Mouse (Mus musculus) forebrain, embryonic 11.5 days (tissue): Measurements from ENCODE around the gene Hbb-y. TPM values are rescaled to one million over a fixed set of nuclear protein-coding genes. Genes with fewer than 3 reads are reported as not detected.
"Not testable (repeated sequence)": the region's sequence is repeated elsewhere in the genome, so short reads cannot be mapped to it uniquely, and the experiment has no call there.

ENCODE experiments used
- ATAC-seq: fragments of 200-750 bp; cut with Nextera tagmentation; replicated peaks from 2 replicates; pipeline ENCODE4 v1.8.0; 2017; ENCODE audit warnings: moderate TSS enrichment; ENCODE audit not compliant: low FRiP score
- DNase-seq: peaks from one replicate; pipeline ENCODE4 v3.0.0-alpha.2; 2017; ENCODE audit warnings: low spot score
- H3K27ac ChIP-seq: fragments of 300-500 bp; sonication (generic); 2 replicates; pipeline ENCODE4 v1.5.1; 2014; ENCODE audit warnings: low read depth, low read length
- H3K27me3 ChIP-seq: fragments of 300-500 bp; sonication (generic); 2 replicates; pipeline ENCODE4 v1.6.1; 2014; ENCODE audit warnings: mild to moderate bottlenecking, low read length, mixed read lengths; ENCODE audit not compliant: control insufficient read depth, insufficient read depth
- H3K36me3 ChIP-seq: fragments of 300-500 bp; sonication (generic); 2 replicates; pipeline ENCODE4 v1.6.1; 2014; ENCODE audit warnings: mild to moderate bottlenecking, low read length, moderate library complexity, mixed read lengths; ENCODE audit not compliant: control insufficient read depth, insufficient read depth
- H3K4me1 ChIP-seq: fragments of 300-500 bp; sonication (generic); replicated peaks from 2 replicates; pipeline ENCODE4 v1.6.1; 2014; ENCODE audit warnings: low read length, mixed read lengths; ENCODE audit not compliant: control insufficient read depth, insufficient read depth
- H3K4me2 ChIP-seq: fragments of 300-500 bp; sonication (generic); 2 replicates; pipeline ENCODE4 v1.6.1; 2014; ENCODE audit warnings: low read depth, mild to moderate bottlenecking, low read length, moderate library complexity, mixed read lengths; ENCODE audit not compliant: severe bottlenecking
- H3K4me3 ChIP-seq: fragments of 300-500 bp; sonication (generic); 2 replicates; pipeline ENCODE4 v1.5.1; 2014; ENCODE audit warnings: low read depth, low read length
- H3K9ac ChIP-seq: fragments of 300-500 bp; sonication (generic); 2 replicates; pipeline ENCODE4 v1.6.1; 2014; ENCODE audit warnings: low read length
- H3K9me3 ChIP-seq: fragments of 300-500 bp; sonication (generic); 2 replicates; pipeline ENCODE4 v1.6.1; 2016; ENCODE audit warnings: low read length, mixed read lengths; ENCODE audit not compliant: control insufficient read depth
- WGBS: fragments of 180-500 bp; shearing (Covaris S2); extraction: QIAGEN DNeasy Blood & Tissue Kit; methylation state at CpG from one replicate; pipeline ENCODE4 v1.1.7; 2014; 5-methylcytosine and 5-hydroxymethylcytosine counted together
- polyA plus RNA-seq: library from polyadenylated mRNA; unstranded; fragments of >200 nt; fragmentation: Nextera tagmentation; extraction: Ambion mirVana; gene quantifications from 2 replicates; pipeline ENCODE4 v1.2.1, GENCODE M21; 2014

Hbb-y gene
- polyA plus RNA-seq, 1 experiment from 2014 or later: 11,615 TPM

DNA sequence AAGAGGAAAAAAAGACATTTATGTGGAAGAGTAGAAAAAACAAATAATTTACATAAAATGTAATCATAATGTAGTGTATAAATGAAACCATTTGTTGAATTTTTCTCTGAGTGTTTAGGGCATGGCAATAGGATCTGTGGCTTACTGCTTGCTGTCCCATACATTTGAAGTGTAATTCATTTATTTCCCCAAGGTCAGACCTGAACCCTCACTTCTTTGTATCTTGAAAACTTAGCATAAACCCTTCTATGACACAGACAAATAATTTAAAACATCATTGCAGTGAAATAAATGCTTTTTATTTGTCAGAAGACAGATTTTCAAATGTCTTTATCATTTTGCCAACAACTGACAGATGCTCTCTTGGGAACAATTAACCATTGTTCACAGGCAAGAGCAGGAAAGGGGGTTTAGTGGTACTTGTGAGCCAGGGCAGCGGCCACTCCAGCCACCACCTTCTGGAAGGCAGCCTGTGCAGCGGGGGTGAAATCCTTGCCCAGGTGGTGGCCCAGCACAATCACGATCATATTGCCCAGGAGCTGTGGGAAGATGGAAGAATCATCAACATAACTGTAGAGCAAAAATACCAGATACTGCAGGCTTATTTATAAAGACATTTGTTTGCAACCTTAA, 26.6 kb downstream of the Hbb-y start:
- Histone ChIP-seq H3K4me3 (no peak overlapping the region), H3K4me2 (no peak overlapping the region), H3K27ac (no peak overlapping the region), H3K9ac (no peak overlapping the region), H3K36me3 (no peaks in the 10 kb centered on the region), H3K9me3 (no peaks in the 10 kb centered on the region), H3K27me3 (no peaks in the 10 kb centered on the region), H3K4me1 (no peaks in the 10 kb centered on the region)
- ATAC-seq: no peak
- no peak for DNase-seq
- WGBS: 60% methylated on average over 3 of the region's 3 CpGs

DNA sequence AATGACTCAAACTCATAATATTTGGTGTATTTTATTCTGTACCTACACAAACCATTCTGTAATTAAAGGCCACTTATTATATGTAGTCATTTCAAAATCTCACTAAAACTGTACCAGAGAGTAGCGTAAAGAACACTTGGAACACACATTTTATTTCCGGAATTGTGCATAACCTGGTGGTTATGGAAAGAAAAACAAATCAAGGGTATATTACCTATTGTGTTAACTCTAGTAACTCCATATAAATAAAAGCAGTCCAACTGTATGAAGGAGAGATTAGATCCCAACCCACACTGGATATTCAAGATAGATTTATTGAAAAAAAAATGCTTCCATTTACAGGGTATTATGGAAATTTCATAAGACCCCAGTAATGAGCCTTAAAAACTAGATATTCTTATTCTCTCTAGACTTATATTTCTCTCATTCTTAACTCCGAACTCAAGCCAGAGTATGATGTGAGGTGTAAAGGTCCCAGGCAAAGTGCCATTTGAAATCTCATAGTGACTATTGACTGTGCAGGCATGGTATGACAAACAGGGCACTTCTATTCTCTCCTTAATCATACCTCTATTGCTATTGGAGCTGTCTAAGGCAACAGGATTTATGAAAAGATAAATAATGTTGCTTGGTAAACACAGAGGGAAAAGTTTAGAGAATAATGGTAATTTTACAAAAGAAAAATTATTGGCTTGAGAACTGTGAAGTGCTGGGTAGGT, 27.3 kb downstream of the Hbb-y start:
- ATAC-seq (no peak), DNase-seq (no peak)
- Histone ChIP-seq H3K9me3 (no peaks in the 10 kb centered on the region), H3K27ac (no peak overlapping the region), H3K4me1 (no peaks in the 10 kb centered on the region), H3K27me3 (no peaks in the 10 kb centered on the region), H3K4me3 (no peak overlapping the region), H3K9ac (no peak overlapping the region), H3K4me2 (no peak overlapping the region), H3K36me3 (no peaks in the 10 kb centered on the region)
- WGBS: 92% methylated on average over 3 of the region's 3 CpGs

DNA sequence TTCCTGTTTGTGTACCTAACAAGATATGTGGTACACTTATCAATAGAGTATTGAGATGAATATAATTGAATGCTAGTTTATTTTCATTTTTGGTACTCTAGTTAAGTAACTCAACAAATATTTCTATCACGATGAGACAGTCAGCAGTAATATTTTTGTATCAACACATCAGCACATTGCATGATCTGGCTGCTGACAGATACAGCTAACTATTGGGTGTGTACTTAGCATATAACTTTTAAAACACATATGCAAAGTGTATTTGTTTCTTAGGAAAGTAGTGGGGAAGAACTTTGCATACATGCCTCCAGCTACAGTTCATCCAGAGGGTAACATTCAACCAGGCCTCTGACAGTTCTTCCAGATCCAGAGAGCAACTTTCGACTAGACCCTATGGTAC, 28.4 kb downstream of the Hbb-y start:
- Histone ChIP-seq H3K9me3 (no peaks in the 10 kb centered on the region), H3K36me3 (no peaks in the 10 kb centered on the region), H3K27me3 (no peaks in the 10 kb centered on the region), H3K4me2 (no peak overlapping the region), H3K9ac (no peak overlapping the region), H3K4me1 (no peaks in the 10 kb centered on the region), H3K27ac (no peak overlapping the region), H3K4me3 (no peak overlapping the region)
- ATAC-seq (no peak), DNase-seq (no peak)
- WGBS: 87% methylated on average over 2 of the region's 2 CpGs

DNA sequence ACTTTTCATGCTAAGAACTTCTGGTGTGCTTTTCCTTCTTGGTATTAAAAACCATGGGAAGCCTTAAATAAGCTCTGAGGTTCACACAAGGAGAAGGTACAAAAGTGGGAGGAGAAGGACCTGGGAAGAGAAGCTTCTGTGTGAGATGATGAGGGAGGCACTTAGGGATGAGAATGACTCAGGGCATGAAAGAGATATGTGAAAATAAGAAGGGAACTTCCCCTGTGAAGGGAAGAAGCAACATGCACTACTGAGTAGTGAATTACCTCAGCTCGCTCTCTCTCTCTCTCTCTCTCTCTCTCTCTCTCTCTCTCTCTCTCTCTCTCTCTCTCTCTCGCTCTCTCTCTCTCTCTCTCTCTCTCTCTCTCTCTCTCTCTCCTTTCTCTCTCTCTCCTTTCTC, 37.9 kb downstream of the Hbb-y start:
- not testable (repeated sequence) for H3K9me3 ChIP-seq, ATAC-seq, H3K36me3 ChIP-seq, H3K4me2 ChIP-seq, H3K9ac ChIP-seq, H3K4me1 ChIP-seq, H3K4me3 ChIP-seq, DNase-seq, H3K27me3 ChIP-seq, H3K27ac ChIP-seq
- WGBS: 50% methylated on average over 1 of the region's 2 CpGs

DNA sequence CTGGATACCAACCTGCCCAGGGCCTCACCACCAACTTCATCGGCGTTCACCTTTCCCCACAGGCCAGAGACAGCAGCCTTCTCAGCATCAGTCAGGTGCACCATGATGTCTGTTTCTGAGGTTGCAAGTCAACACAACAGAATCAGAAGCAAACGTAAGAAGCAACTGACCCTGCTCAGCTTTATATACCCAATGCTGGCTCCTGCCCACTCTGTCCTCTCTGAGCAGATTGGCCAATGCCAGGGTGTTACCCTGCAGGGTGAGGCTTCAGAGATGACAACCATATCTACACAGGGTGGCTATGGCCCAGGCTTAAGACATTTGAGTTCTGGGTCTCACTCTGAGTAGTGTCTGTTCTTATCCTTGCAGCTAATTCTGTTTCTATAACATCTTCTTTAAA, 39.2 kb downstream of the Hbb-y start, which contains the start of gene Hbb-bt:
Gene Hbb-bt, minus strand, starts transcription at position 231 of the 400 bp plus-strand sequence.
- H3K27ac ChIP-seq: no peak within 1 kb of the TSS
- 88% methylated on average over 3 of the region's 3 CpGs for WGBS
- no peak within 1 kb of the TSS for H3K9ac ChIP-seq
- no peaks in the 10 kb centered on the region for H3K27me3 ChIP-seq
- no peaks in the 10 kb centered on the region for H3K4me1 ChIP-seq
- no peak for DNase-seq
- H3K9me3 ChIP-seq: no peaks in the 10 kb centered on the region
- H3K36me3 ChIP-seq: no peaks in the 10 kb centered on the region
- H3K4me2 ChIP-seq: no peak within 1 kb of the TSS
- no peak within 1 kb of the TSS for H3K4me3 ChIP-seq
- no peak for ATAC-seq

DNA sequence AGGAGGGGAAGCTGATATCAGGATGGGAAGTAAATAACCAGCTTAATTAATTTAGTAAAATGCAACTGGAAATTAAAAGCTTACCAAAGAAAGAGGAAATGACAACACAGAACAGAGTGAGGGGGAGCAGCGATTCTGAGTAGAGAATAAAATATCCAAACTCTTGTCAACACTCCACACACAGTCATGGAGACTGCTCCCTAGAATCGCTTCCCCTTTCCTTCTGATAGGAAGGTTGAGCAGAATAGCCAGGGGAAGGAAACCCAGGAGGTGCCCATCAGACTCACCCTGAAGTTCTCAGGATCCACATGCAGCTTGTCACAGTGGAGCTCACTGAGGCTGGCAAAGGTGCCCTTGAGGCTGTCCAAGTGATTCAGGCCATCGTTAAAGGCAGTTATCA, 39.9 kb downstream of the Hbb-y start:
- not testable (repeated sequence) for ATAC-seq, H3K36me3 ChIP-seq, H3K9ac ChIP-seq, H3K9me3 ChIP-seq, H3K4me2 ChIP-seq, H3K27ac ChIP-seq, H3K4me3 ChIP-seq, H3K27me3 ChIP-seq, H3K4me1 ChIP-seq, DNase-seq
- WGBS: no CpG with 5 or more reads among the region's 3 CpGs

DNA sequence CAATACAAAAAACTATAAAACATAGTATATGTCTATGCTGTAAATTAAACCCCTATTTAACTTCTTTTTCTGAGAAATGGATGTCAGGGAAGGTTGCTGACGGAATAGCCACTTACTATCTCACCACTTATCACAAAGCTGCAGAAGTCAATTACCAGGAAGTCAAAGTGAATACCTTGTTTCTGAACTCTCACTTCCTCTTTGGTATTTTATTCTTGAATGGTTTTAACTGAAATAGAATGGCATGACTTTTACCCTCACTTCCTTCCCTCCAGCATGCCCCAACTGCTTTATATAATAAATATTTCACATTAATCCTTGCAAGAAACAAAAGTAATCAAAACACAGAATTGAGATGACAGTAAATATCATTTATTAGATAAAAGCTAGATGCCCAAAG, 40.8 kb downstream of the Hbb-y start:
- Histone ChIP-seq H3K9ac (no peak overlapping the region), H3K4me3 (no peak overlapping the region), H3K36me3 (no peaks in the 10 kb centered on the region), H3K4me1 (no peaks in the 10 kb centered on the region), H3K27ac (no peak overlapping the region), H3K4me2 (no peak overlapping the region), H3K9me3 (no peaks in the 10 kb centered on the region), H3K27me3 (no peaks in the 10 kb centered on the region)
- ATAC-seq (no peak), DNase-seq (no peak)
- WGBS: 82% methylated on average over 1 of the region's 1 CpGs

DNA sequence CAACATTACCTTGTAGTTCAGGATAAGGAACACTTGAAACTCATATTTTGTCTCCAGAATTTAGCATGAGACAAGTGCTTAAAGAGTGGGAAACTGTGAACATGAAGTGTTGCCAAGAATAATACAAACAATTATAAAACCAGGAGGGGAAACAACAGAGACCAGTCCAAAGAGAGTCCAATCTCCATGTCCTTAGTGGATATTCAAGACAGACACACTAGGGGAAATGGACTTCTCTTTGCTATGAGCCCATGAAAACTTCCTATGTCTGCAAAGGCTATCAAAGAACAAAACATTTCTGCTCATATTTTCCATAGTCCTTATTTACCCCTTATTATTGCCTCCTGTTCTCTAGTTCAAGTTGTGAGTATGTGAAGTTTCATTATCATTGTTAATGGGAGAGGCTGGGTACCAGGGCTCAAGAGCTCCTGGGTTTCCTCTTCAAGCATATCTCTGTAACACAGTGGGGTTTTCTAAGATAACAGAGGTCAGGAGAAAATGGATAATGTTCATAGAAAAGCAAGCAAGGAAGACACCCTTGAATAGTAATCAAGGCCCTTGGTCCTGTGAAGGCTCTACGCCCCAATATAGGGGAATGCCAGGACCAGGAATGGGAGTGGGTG, 41.7 kb downstream of the Hbb-y start:
- Histone ChIP-seq H3K27ac (no peak overlapping the region), H3K4me2 (no peak overlapping the region), H3K9ac (no peak overlapping the region), H3K4me3 (no peak overlapping the region), H3K27me3 (no peaks in the 10 kb centered on the region), H3K4me1 (no peaks in the 10 kb centered on the region), H3K36me3 (no peaks in the 10 kb centered on the region), H3K9me3 (no peaks in the 10 kb centered on the region)
- DNase-seq (no peak), ATAC-seq (no peak)
- 86% methylated on average over 1 of the region's 1 CpGs for WGBS
